Mouse (Mus musculus) embryonic facial prominence, embryonic 14.5 days (tissue): Measurements from ENCODE around the gene Gp6. TPM values are rescaled to one million over a fixed set of nuclear protein-coding genes. Genes with fewer than 3 reads are reported as not detected.
"Not testable (repeated sequence)": the region's sequence is repeated elsewhere in the genome, so short reads cannot be mapped to it uniquely, and the experiment has no call there.

Source experiments
- ATAC-seq: fragments of 200-750 bp; cut with Nextera tagmentation; 2 replicates; pipeline ENCODE4 v1.8.0; 2017; ENCODE audit warnings: low read depth, moderate number of reproducible peaks, moderate TSS enrichment
- DNase-seq: peaks from one replicate; pipeline ENCODE4 v3.0.0-alpha.2; 2015; ENCODE audit warnings: low spot score
- H3K27ac ChIP-seq: fragments of 300-500 bp; sonication (generic); replicated peaks from 2 replicates; pipeline ENCODE4 v1.5.1; 2014; ENCODE audit warnings: low read depth, mild to moderate bottlenecking, low read length, moderate library complexity
- H3K27me3 ChIP-seq: fragments of 300-500 bp; sonication (generic); replicated peaks from 2 replicates; pipeline ENCODE4 v1.6.1; 2014; ENCODE audit warnings: low read length; ENCODE audit not compliant: control insufficient read depth, insufficient read depth
- H3K36me3 ChIP-seq: fragments of 300-500 bp; sonication (generic); 2 replicates; pipeline ENCODE4 v1.6.1; 2014; ENCODE audit warnings: low read length, mixed read lengths; ENCODE audit not compliant: control insufficient read depth, insufficient read depth
- H3K4me1 ChIP-seq: fragments of 300-500 bp; sonication (generic); 2 replicates; pipeline ENCODE4 v1.6.1; 2014; ENCODE audit warnings: antibody characterized with exemption, low read length; ENCODE audit not compliant: control insufficient read depth, insufficient read depth
- H3K4me2 ChIP-seq: fragments of 300-500 bp; sonication (generic); 2 replicates; pipeline ENCODE4 v1.6.1; 2014; ENCODE audit warnings: low read depth, mild to moderate bottlenecking, low read length, moderate library complexity, mixed read lengths
- H3K4me3 ChIP-seq: fragments of 300-500 bp; sonication (generic); 2 replicates; pipeline ENCODE4 v1.5.1; 2014; ENCODE audit warnings: low read depth, mild to moderate bottlenecking, low read length
- H3K9ac ChIP-seq: fragments of 300-500 bp; sonication (generic); 2 replicates; pipeline ENCODE4 v1.6.1; 2014; ENCODE audit warnings: low read depth, mild to moderate bottlenecking, low read length, moderate library complexity, mixed read lengths
- H3K9me3 ChIP-seq: fragments of 300-500 bp; sonication (generic); 2 replicates; pipeline ENCODE4 v1.6.1; 2016; ENCODE audit warnings: low read length; ENCODE audit not compliant: control insufficient read depth
- WGBS: fragments of 180-500 bp; shearing (Covaris S2); extraction: QIAGEN DNeasy Blood & Tissue Kit; methylation state at CpG from one replicate; pipeline ENCODE4 v1.1.7; 2014; 5-methylcytosine and 5-hydroxymethylcytosine counted together
- microRNA-seq: library from miRNA; unstranded; fragments of <30 nt; microRNA quantifications from one replicate; pipeline ENCODE4, GENCODE M21; 2016; ENCODE audit warnings: borderline number of aligned reads
- polyA plus RNA-seq: library from polyadenylated mRNA; unstranded; fragments of >200 nt; fragmentation: Nextera tagmentation; extraction: Ambion mirVana; gene quantifications from 2 replicates; pipeline ENCODE4 v1.2.1, GENCODE M21; 2014

Gp6 gene
- polyA plus RNA-seq, 1 experiment from 2014 or later = 0.36 TPM

DNA sequence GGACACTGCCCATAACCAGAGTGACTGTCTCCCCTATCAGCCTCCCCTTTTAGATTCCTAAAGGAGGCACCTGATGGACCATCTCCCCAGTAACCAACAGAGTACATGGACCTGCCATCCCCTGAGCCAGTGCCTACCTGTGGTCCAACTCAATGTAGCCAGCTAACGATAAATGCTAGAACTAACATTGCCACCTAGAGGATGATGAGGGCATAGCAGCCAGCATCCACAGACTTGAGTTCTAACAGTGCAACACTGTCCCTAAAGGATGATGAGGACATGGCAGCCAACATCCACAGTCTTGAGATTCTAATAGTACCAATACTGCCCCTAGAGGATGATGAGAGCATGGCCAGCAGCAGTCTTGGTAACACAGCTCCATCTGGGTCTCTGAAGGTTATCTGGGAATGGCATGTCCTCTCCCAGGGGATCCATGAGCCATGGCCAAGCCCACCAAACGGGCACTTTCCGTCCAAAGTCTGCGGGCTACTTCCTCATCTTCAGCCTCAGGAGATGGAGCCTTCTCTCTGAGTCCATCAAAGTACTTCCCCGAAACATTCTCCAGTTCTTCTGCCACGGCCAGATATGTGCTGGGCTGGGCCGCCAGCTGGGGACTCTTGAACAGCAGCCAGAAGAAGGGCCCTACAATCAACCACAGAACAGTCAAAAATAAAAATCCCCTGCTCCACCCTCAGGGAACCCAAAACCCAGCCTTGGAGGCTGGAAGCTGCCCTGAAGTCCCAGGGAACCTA, 29.8 kb upstream of the Gp6 start:
- ATAC-seq = peak; percentile 94
- WGBS = 73% methylated on average over 7 of the region's 7 CpGs
- Histone ChIP-seq H3K27ac (no peak overlapping the region), H3K4me1 (no peaks in the 10 kb centered on the region), H3K9ac (no peak overlapping the region), H3K4me2 (no peak overlapping the region), H3K4me3 (no peak overlapping the region), H3K9me3 (0 out of 2 replicates have a peak, but pooled peaks cover 4% of the 10 kb centered on the region), H3K27me3 (no peaks in the 10 kb centered on the region), H3K36me3 (peaks cover 71% of the 10 kb centered on the region)
- peak; percentile 97 for DNase-seq

DNA sequence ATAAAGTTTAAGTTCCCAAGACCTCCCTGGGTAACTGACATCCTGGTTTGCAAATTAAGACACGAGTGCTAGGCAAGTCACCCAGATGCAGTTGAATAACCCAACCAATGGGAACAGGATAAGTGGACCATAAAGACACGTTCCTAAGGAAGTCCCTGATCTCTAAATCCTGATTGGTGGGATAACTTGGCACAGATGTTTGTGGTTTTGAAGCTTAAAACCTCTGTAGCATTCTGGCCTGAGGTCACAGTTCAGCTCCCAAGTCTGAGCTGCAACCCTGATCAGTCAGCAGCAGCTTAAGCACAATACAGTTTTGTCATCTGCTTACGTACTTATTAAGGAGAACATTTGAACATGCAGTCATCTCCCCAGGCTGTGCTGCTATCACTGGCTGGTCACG, 22.7 kb upstream of the Gp6 start:
- Histone ChIP-seq H3K36me3 (peaks cover 11% of the 10 kb centered on the region; the same call in 1 of the 2 replicates), H3K4me2 (no peak overlapping the region), H3K27ac (no peak overlapping the region), H3K9ac (no peak overlapping the region), H3K27me3 (no peaks in the 10 kb centered on the region), H3K9me3 (no peaks in the 10 kb centered on the region), H3K4me3 (no peak overlapping the region), H3K4me1 (no peaks in the 10 kb centered on the region)
- ATAC-seq (no peak), DNase-seq (no peak)
- 45% methylated on average over 4 of the region's 4 CpGs for WGBS

DNA sequence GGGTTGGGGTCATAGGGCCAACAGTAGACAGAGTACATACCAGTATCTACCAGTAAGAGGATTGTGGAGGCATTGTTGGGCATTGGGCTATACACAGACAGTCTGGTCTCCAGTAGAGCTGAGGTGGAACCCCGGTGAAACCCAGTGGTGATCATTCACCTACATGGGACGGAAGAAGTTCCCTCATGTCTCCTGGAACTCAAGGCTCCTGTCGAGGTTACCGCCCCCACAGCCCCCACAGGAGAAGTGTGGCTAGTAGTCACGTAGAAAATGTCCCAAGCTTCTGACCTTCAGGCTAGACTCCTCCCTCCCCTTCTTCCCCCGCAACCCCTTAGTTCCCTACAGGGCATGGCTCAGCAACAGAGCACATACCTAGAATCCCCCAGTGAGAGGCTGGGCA, 22.1 kb upstream of the Gp6 start:
- Histone ChIP-seq H3K4me3 (no peak overlapping the region), H3K27ac (no peak overlapping the region), H3K36me3 (peaks cover 8% of the 10 kb centered on the region; the same call in 1 of the 2 replicates), H3K4me2 (no peak overlapping the region), H3K9ac (no peak overlapping the region), H3K27me3 (no peaks in the 10 kb centered on the region), H3K4me1 (no peaks in the 10 kb centered on the region), H3K9me3 (no peaks in the 10 kb centered on the region)
- DNase-seq (no peak), ATAC-seq (no peak)
- WGBS = 94% methylated on average over 6 of the region's 6 CpGs

DNA sequence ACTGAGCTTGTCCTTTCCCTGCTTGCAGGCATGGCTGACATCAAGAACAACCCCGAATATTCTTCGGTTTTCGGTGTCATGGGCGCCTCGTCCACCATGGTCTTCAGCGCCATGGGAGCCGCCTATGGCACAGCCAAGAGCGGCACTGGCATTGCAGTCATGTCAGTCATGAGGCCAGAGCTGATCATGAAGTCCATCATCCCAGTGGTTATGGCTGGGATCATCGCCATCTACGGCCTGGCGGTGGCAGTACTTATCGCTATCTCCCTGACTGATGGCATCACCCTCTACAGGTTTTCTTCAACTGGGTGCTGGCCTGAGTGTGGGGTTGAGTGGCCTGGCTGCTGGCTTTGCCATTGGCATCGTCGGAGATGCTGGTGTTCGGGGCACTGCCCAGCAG, 14.9 kb upstream of the Gp6 start:
- H3K27ac ChIP-seq, DNase-seq, H3K9ac ChIP-seq, H3K4me1 ChIP-seq, ATAC-seq, H3K9me3 ChIP-seq, H3K27me3 ChIP-seq, H3K4me3 ChIP-seq, H3K36me3 ChIP-seq, H3K4me2 ChIP-seq: not testable (repeated sequence)
- whole genome bisulfite sequencing = 93% methylated on average over 15 of the region's 15 CpGs

DNA sequence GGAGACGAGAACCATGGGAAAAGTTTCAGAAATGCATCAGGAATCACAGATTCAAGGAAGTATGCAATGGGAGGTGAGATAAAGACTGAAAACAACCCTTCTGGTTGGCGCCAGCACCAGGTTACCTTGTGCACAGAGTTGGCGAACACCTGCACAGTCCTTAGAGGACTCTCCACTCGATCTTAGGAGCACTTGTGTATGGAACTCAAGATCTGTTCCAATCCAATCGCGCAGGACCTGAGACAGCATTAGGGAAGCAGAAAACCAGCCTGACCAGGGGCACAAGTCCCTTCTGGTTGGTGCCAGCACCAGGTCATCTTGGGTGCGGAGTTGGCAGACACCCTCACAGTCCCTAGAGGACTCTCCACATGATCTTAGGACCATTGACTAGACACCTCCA, 24.0 kb downstream of the Gp6 start:
- no peak for DNase-seq
- WGBS = 79% methylated on average over 7 of the region's 7 CpGs
- no peak overlapping the region for H3K4me3 ChIP-seq
- no peaks in the 10 kb centered on the region for H3K27me3 ChIP-seq
- no peak overlapping the region for H3K27ac ChIP-seq
- H3K36me3 ChIP-seq = no peaks in the 10 kb centered on the region
- H3K9me3 ChIP-seq = no peaks in the 10 kb centered on the region
- no peak for ATAC-seq
- H3K4me1 ChIP-seq = no peaks in the 10 kb centered on the region
- H3K4me2 ChIP-seq = no peak overlapping the region
- no peak overlapping the region for H3K9ac ChIP-seq

DNA sequence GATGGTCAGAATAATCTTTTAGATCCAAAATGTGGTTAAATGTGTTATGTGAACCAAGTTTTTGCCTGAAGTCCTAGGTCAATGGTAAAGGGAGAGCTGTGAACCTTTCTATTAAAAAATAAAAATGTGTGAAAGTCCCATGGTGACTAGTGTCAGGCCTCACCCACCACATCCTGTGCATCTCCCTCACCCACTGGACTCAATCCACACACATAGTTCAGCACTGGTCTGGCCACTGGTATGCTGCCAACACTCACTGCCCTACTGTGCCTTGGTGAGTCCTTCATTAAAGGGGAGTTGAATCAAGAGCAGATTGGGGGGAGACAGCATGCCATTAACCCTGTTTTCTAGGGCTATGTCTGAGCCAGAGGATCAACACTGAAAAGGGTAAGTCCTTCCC, 60.0 kb downstream of the Gp6 start, which contains the start of gene Ncr1:
Gene Ncr1, plus strand, starts transcription at position 216 of the 400 bp plus-strand sequence.
- H3K36me3 ChIP-seq = no peaks in the 10 kb centered on the region
- H3K9me3 ChIP-seq = no peaks in the 10 kb centered on the region
- no peak within 1 kb of the TSS for H3K4me2 ChIP-seq
- DNase-seq (no peak), ATAC-seq (no peak)
- no peak within 1 kb of the TSS for H3K9ac ChIP-seq
- no peaks in the 10 kb centered on the region for H3K4me1 ChIP-seq
- no peaks in the 10 kb centered on the region for H3K27me3 ChIP-seq
- no peak within 1 kb of the TSS for H3K4me3 ChIP-seq
- no peak within 1 kb of the TSS for H3K27ac ChIP-seq

DNA sequence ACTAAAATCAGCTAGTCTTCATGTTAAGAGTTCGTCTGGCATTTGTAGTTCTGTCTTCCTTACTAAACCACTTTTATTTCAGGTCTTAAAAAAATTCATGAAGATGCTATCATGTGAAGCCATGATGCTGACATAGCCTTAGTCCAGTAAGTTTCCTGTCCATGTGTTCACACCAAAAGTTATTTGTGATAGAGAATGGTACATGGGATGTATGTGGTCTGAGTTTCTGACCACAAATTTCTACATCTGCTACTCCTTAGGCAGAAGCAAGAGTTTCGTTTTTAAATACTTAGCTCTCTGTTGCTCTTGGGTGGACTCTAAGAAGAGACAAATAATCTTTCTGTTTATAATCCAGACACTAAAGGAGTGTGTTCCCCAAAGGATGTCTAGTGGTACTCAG, 74.2 kb downstream of the Gp6 start:
- Histone ChIP-seq H3K4me1 (no peaks in the 10 kb centered on the region), H3K27me3 (no peaks in the 10 kb centered on the region), H3K4me3 (no peak overlapping the region), H3K36me3 (no peaks in the 10 kb centered on the region), H3K27ac (no peak overlapping the region), H3K4me2 (no peak overlapping the region), H3K9ac (no peak overlapping the region), H3K9me3 (no peaks in the 10 kb centered on the region)
- WGBS = 67% methylated on average over 2 of the region's 2 CpGs
- ATAC-seq (no peak), DNase-seq (no peak)

Small RNA genes lying within 50 kb of the gene (microRNA-seq; reads per million reads assigned to microRNA genes)
- gene Gm24605 = not detected
- gene Gm24752 = not detected
- not detected for gene Gm25349

Other genes starting within 250 kb of the Gp6 start
- 3.5 and 4.3 TPM in 2 replicates for gene Leng9, start 247.4 kb downstream of the Gp6 start, polyA plus RNA-seq
- gene Cdc42ep5, start 232.9 kb downstream of the Gp6 start, polyA plus RNA-seq = 58.9 and 61.1 TPM in 2 replicates
- not detected in 2 replicates for gene Lilra5, start 160.0 kb downstream of the Gp6 start, polyA plus RNA-seq
- not detected in 2 replicates for gene Ncr1, start 60.0 kb downstream of the Gp6 start, polyA plus RNA-seq
- 21.6 and 23.9 TPM in 2 replicates for gene Rdh13, start 47.9 kb upstream of the Gp6 start, polyA plus RNA-seq
- gene Eps8l1, start 62.9 kb upstream of the Gp6 start, polyA plus RNA-seq = 4.9 and 8.0 TPM in 2 replicates
- gene Ppp1r12c, start 103.9 kb upstream of the Gp6 start, polyA plus RNA-seq = 49.2 and 50.8 TPM in 2 replicates
- 405 and 459 TPM in 2 replicates for gene Tnnt1, start 118.6 kb upstream of the Gp6 start, polyA plus RNA-seq
- gene Tnni3, start 126.5 kb upstream of the Gp6 start, polyA plus RNA-seq = 2.6 and 3.4 TPM in 2 replicates
- 1.2 and 1.4 TPM in 2 replicates for gene Dnaaf3, start 134.7 kb upstream of the Gp6 start, polyA plus RNA-seq
- gene Syt5, start 149.8 kb upstream of the Gp6 start, polyA plus RNA-seq = 5.8 and 8.1 TPM in 2 replicates
- gene Ptprh, start 206.3 kb upstream of the Gp6 start, polyA plus RNA-seq = not detected in 2 replicates
- gene Tmem86b, start 233.7 kb upstream of the Gp6 start, polyA plus RNA-seq = 1.0 and 1.2 TPM in 2 replicates